In genomic region chr7:83459520-83459919, GRCm38 (mm10) we compare ENCODE assay signal across 19 mouse cellular contexts.
DNase-seq lines count a peak whose midpoint lies in the region; ATAC-seq and TF ChIP-seq lines count a peak whose summit lies in the region.
"Had no signal": no experiment of that assay in that cellular context is flagged by ENCODE, and none has a peak within 500 bp of the region (broad histone marks: within the 10 kb centered on the region; RNA-seq: fewer than 3 reads in every experiment).

No protein-coding gene starts in this region.

- TF ChIP-seq CTCF in left cerebral cortex, adult 2 months (IDR thresholded peaks at IDR 0.05) = no peak

- peak; percentile 55; the same call in 1 of the 2 replicates for ATAC-seq in embryonic facial prominence, embryonic 14.5 days (ENCODE audit: low read depth)
- ATAC-seq in limb, embryonic 12.5 days (ENCODE audit: insufficient number of reproducible peaks, insufficient read depth, low FRiP score, low TSS enrichment, low read depth) = 0 out of 2 replicates have a peak, but pooled peaks have one; percentile 59
- ATAC-seq: lung, postnatal 0 days had no signal

- no peaks in the 10 kb centered on the region for H3K27me3 ChIP-seq in embryonic facial prominence, embryonic 14.5 days (replicated peaks; ENCODE audit: control insufficient read depth, insufficient read depth, low read length)
- H3K27me3 ChIP-seq in limb, embryonic 12.5 days = no peaks in the 10 kb centered on the region

- no peak overlapping the region for H3K9ac ChIP-seq in embryonic facial prominence, embryonic 14.5 days (ENCODE audit: low read depth, low read length)
- no peak overlapping the region for H3K9ac ChIP-seq in limb, embryonic 12.5 days (replicated peaks)
- H3K9ac ChIP-seq: hindbrain, embryonic 14.5 days; liver, embryonic 14.5 days had no signal

- peak overlapping the region; percentile 67; the same call in 1 of the 2 replicates for H3K27ac ChIP-seq in embryonic facial prominence, embryonic 14.5 days (replicated peaks; ENCODE audit: low read depth, low read length)
- peak overlapping the region; percentile 94 for H3K27ac ChIP-seq in limb, embryonic 12.5 days
- no peak overlapping the region for H3K27ac ChIP-seq in left cerebral cortex, adult 2 months
- H3K27ac ChIP-seq: heart, adult 2 months; hindbrain, embryonic 14.5 days; liver, embryonic 14.5 days had no signal

- intact Hi-C loops in left cerebral cortex, adult 2 months (cut with DNase I) = no loop called here

- H3K4me1 ChIP-seq in embryonic facial prominence, embryonic 14.5 days (ENCODE audit: control insufficient read depth, insufficient read depth, low read length) = peaks cover 21% of the 10 kb centered on the region
- H3K4me1 ChIP-seq in limb, embryonic 12.5 days (replicated peaks) = peaks cover 28% of the 10 kb centered on the region

- DNase-seq in 3T3-L1 (ENCODE audit: low read depth, low spot score) = peak; percentile 52
- peak; percentile 26 for DNase-seq in NIH3T3 (ENCODE audit: low read depth)
- peak; percentile 92 for DNase-seq in embryonic facial prominence, embryonic 14.5 days (ENCODE audit: low spot score)
- no peak for DNase-seq in left cerebral cortex, adult 2 months (ENCODE audit: extremely low spot score in 1 of 2, low spot score in 2 of 2)
- DNase-seq in T-cell, adult 2 months (ENCODE audit: low spot score) = no peak
- DNase-seq in cerebellum, postnatal 25 days = no peak
- DNase-seq: cerebellum, postnatal 10 days; gastrocnemius, postnatal 10 days; heart, adult 2 months; heart, postnatal 10 days; kidney, adult 2 months; kidney, postnatal 25 days; layer of hippocampus, adult 9-11 months; spleen, adult 18-20 months; thymus, postnatal 25 days had no signal

- H3K4me2 ChIP-seq in embryonic facial prominence, embryonic 14.5 days (ENCODE audit: low read depth, low read length) = no peak overlapping the region
- no peak overlapping the region for H3K4me2 ChIP-seq in limb, embryonic 12.5 days
- H3K4me2 ChIP-seq: hindbrain, embryonic 14.5 days had no signal

- WGBS in embryonic facial prominence, embryonic 14.5 days = 27% methylated on average over 3 of the region's 3 CpGs
- WGBS in limb, embryonic 12.5 days = 6% methylated on average over 3 of the region's 3 CpGs

- no peaks in the 10 kb centered on the region for H3K36me3 ChIP-seq in embryonic facial prominence, embryonic 14.5 days (ENCODE audit: control insufficient read depth, insufficient read depth, low read length)
- H3K36me3 ChIP-seq in limb, embryonic 12.5 days = no peaks in the 10 kb centered on the region

- H3K4me3 ChIP-seq in embryonic facial prominence, embryonic 14.5 days (ENCODE audit: low read depth, low read length) = no peak overlapping the region
- no peak overlapping the region for H3K4me3 ChIP-seq in limb, embryonic 12.5 days (replicated peaks)
- no peak overlapping the region for H3K4me3 ChIP-seq in left cerebral cortex, adult 2 months
- H3K4me3 ChIP-seq: heart, adult 2 months had no signal

- H3K9me3 ChIP-seq in embryonic facial prominence, embryonic 14.5 days (ENCODE audit: control insufficient read depth, low read length) = no peaks in the 10 kb centered on the region
- H3K9me3 ChIP-seq in limb, embryonic 12.5 days = peaks cover 6% of the 10 kb centered on the region; the same call in 1 of the 2 replicates

Comparison
In these comparisons a context has a peak if more than half of its experiments do, and no peak if none do; other contexts are left out.
1. DNase-seq: peak in 3T3-L1 (single experiment), NIH3T3 (single experiment) and embryonic facial prominence, embryonic 14.5 days (single experiment); none in left cerebral cortex, adult 2 months (0 of 2), T-cell, adult 2 months (single experiment) and cerebellum, postnatal 25 days (0 of 2).